Mouse (Mus musculus): ENCODE measurements around the gene Gtpbp3. TPM values are rescaled to one million over a fixed set of nuclear protein-coding genes. Genes with fewer than 3 reads are reported as not detected.

Gtpbp3 gene
- polyA plus RNA-seq, 1 experiment from 2014 or later = 12.5 TPM

GRCm38 (mm10) chr8:71486136-71486529 lies 1.8 kb upstream of the Gtpbp3 start:
- no peaks in the 10 kb centered on the region for H3K27me3 ChIP-seq (ENCODE audit: control insufficient read depth, insufficient read depth, low read depth, low read length)
- H3K4me2 ChIP-seq (ENCODE audit: low read length) = peak overlapping the region; percentile 92
- peak overlapping the region; percentile 66 for H3K27ac ChIP-seq (ENCODE audit: low read length)
- H3K4me1 ChIP-seq (ENCODE audit: control insufficient read depth, insufficient read depth, low read length) = peaks cover 29% of the 10 kb centered on the region
- H3K9ac ChIP-seq (ENCODE audit: low read depth, low read length) = peak overlapping the region; percentile 60
- no peaks in the 10 kb centered on the region for H3K9me3 ChIP-seq (replicated peaks; ENCODE audit: control insufficient read depth, low read length, poor library complexity, severe bottlenecking)
- 18% methylated on average over 7 of the region's 7 CpGs for WGBS
- H3K36me3 ChIP-seq (ENCODE audit: control insufficient read depth, insufficient read depth, low read length) = peaks cover 7% of the 10 kb centered on the region
- peak overlapping the region; percentile 93 for H3K4me3 ChIP-seq (ENCODE audit: low read depth, low read length)
- ATAC-seq = no peak

GRCm38 (mm10) chr8:71488454-71488853 lies 551 bp downstream of the Gtpbp3 start:
- Histone ChIP-seq H3K36me3 (ENCODE audit: control insufficient read depth, insufficient read depth, low read length) (peaks cover 12% of the 10 kb centered on the region), H3K9ac (ENCODE audit: low read depth, low read length) (peak overlapping the region; percentile 76), H3K4me3 (ENCODE audit: low read depth, low read length) (peak overlapping the region; percentile 79), H3K4me1 (ENCODE audit: control insufficient read depth, insufficient read depth, low read length) (peaks cover 27% of the 10 kb centered on the region), H3K4me2 (ENCODE audit: low read length) (peak overlapping the region; percentile 99), H3K9me3 (replicated peaks; ENCODE audit: control insufficient read depth, low read length, poor library complexity, severe bottlenecking) (no peaks in the 10 kb centered on the region), H3K27me3 (ENCODE audit: control insufficient read depth, insufficient read depth, low read depth, low read length) (no peaks in the 10 kb centered on the region), H3K27ac (ENCODE audit: low read length) (no peak overlapping the region)
- 0% methylated on average over 22 of the region's 22 CpGs for WGBS
- peak; percentile 84 for ATAC-seq

- Histone ChIP-seq H3K4me1 (ENCODE audit: control insufficient read depth, insufficient read depth, low read length) (no peaks in the 10 kb centered on the region; the same call in 1 of the 2 replicates), H3K36me3 (ENCODE audit: control insufficient read depth, insufficient read depth, low read length) (peaks cover 12% of the 10 kb centered on the region), H3K9me3 (replicated peaks; ENCODE audit: control insufficient read depth, low read length, poor library complexity, severe bottlenecking) (no peaks in the 10 kb centered on the region), H3K27me3 (ENCODE audit: control insufficient read depth, insufficient read depth, low read depth, low read length) (no peaks in the 10 kb centered on the region), H3K9ac (ENCODE audit: low read depth, low read length) (0 out of 2 replicates have a peak overlapping the region, but pooled peaks have one; percentile 20), H3K4me3 (ENCODE audit: low read depth, low read length) (no peak overlapping the region), H3K4me2 (ENCODE audit: low read length) (no peak overlapping the region), H3K27ac (ENCODE audit: low read length) (no peak overlapping the region)
- peak; percentile 51 for ATAC-seq
- 24% methylated on average over 15 of the region's 16 CpGs for WGBS
Measured at GRCm38 (mm10) chr8:71495039-71495438, 7.1 kb downstream of the Gtpbp3 start.

- no peak overlapping the region for H3K9ac ChIP-seq (ENCODE audit: low read depth, low read length)
- H3K9me3 ChIP-seq (replicated peaks; ENCODE audit: control insufficient read depth, low read length, poor library complexity, severe bottlenecking) = no peaks in the 10 kb centered on the region
- H3K27ac ChIP-seq (ENCODE audit: low read length) = no peak overlapping the region
- ATAC-seq = no peak
- no peak overlapping the region for H3K4me2 ChIP-seq (ENCODE audit: low read length)
- no peaks in the 10 kb centered on the region for H3K27me3 ChIP-seq (ENCODE audit: control insufficient read depth, insufficient read depth, low read depth, low read length)
- 93% methylated on average over 5 of the region's 5 CpGs for WGBS
- no peaks in the 10 kb centered on the region; the same call in 1 of the 2 replicates for H3K4me1 ChIP-seq (ENCODE audit: control insufficient read depth, insufficient read depth, low read length)
- H3K36me3 ChIP-seq (ENCODE audit: control insufficient read depth, insufficient read depth, low read length) = peaks cover 12% of the 10 kb centered on the region
- H3K4me3 ChIP-seq (ENCODE audit: low read depth, low read length) = no peak overlapping the region
Measured at GRCm38 (mm10) chr8:71495811-71496210, 7.9 kb downstream of the Gtpbp3 start.

GRCm38 (mm10) chr8:71496481-71496880 lies 8.6 kb downstream of the Gtpbp3 start:
- Histone ChIP-seq H3K27ac (ENCODE audit: low read length) (no peak overlapping the region), H3K9me3 (replicated peaks; ENCODE audit: control insufficient read depth, low read length, poor library complexity, severe bottlenecking) (no peaks in the 10 kb centered on the region), H3K27me3 (ENCODE audit: control insufficient read depth, insufficient read depth, low read depth, low read length) (no peaks in the 10 kb centered on the region), H3K4me3 (ENCODE audit: low read depth, low read length) (no peak overlapping the region), H3K36me3 (ENCODE audit: control insufficient read depth, insufficient read depth, low read length) (peaks cover 12% of the 10 kb centered on the region), H3K9ac (ENCODE audit: low read depth, low read length) (no peak overlapping the region), H3K4me2 (ENCODE audit: low read length) (no peak overlapping the region), H3K4me1 (ENCODE audit: control insufficient read depth, insufficient read depth, low read length) (no peaks in the 10 kb centered on the region; the same call in 1 of the 2 replicates)
- 53% methylated on average over 11 of the region's 11 CpGs for WGBS
- no peak for ATAC-seq

- H3K4me1 ChIP-seq (ENCODE audit: control insufficient read depth, insufficient read depth, low read length) = no peaks in the 10 kb centered on the region; the same call in 1 of the 2 replicates
- ATAC-seq = no peak
- H3K9me3 ChIP-seq (replicated peaks; ENCODE audit: control insufficient read depth, low read length, poor library complexity, severe bottlenecking) = no peaks in the 10 kb centered on the region
- no peak overlapping the region for H3K4me2 ChIP-seq (ENCODE audit: low read length)
- peaks cover 7% of the 10 kb centered on the region for H3K36me3 ChIP-seq (ENCODE audit: control insufficient read depth, insufficient read depth, low read length)
- no peaks in the 10 kb centered on the region for H3K27me3 ChIP-seq (ENCODE audit: control insufficient read depth, insufficient read depth, low read depth, low read length)
- H3K27ac ChIP-seq (ENCODE audit: low read length) = no peak overlapping the region
- H3K4me3 ChIP-seq (ENCODE audit: low read depth, low read length) = no peak overlapping the region
- no peak overlapping the region for H3K9ac ChIP-seq (ENCODE audit: low read depth, low read length)
- WGBS = 96% methylated on average over 1 of the region's 1 CpGs
Measured at GRCm38 (mm10) chr8:71497077-71497645, 9.3 kb downstream of the Gtpbp3 start.

GRCm38 (mm10) chr8:71497881-71498501 lies 10.1 kb downstream of the Gtpbp3 start:
- Histone ChIP-seq H3K27me3 (ENCODE audit: control insufficient read depth, insufficient read depth, low read depth, low read length) (no peaks in the 10 kb centered on the region), H3K36me3 (ENCODE audit: control insufficient read depth, insufficient read depth, low read length) (no peaks in the 10 kb centered on the region), H3K9me3 (replicated peaks; ENCODE audit: control insufficient read depth, low read length, poor library complexity, severe bottlenecking) (no peaks in the 10 kb centered on the region), H3K27ac (ENCODE audit: low read length) (no peak overlapping the region), H3K9ac (ENCODE audit: low read depth, low read length) (no peak overlapping the region), H3K4me2 (ENCODE audit: low read length) (no peak overlapping the region), H3K4me3 (ENCODE audit: low read depth, low read length) (no peak overlapping the region), H3K4me1 (ENCODE audit: control insufficient read depth, insufficient read depth, low read length) (no peaks in the 10 kb centered on the region; the same call in 1 of the 2 replicates)
- 26% methylated on average over 15 of the region's 15 CpGs for WGBS
- ATAC-seq = no peak

- Histone ChIP-seq H3K4me2 (ENCODE audit: low read length) (no peak overlapping the region), H3K4me1 (ENCODE audit: control insufficient read depth, insufficient read depth, low read length) (no peaks in the 10 kb centered on the region; the same call in 1 of the 2 replicates), H3K9me3 (replicated peaks; ENCODE audit: control insufficient read depth, low read length, poor library complexity, severe bottlenecking) (no peaks in the 10 kb centered on the region), H3K27me3 (ENCODE audit: control insufficient read depth, insufficient read depth, low read depth, low read length) (no peaks in the 10 kb centered on the region), H3K27ac (ENCODE audit: low read length) (no peak overlapping the region), H3K36me3 (ENCODE audit: control insufficient read depth, insufficient read depth, low read length) (no peaks in the 10 kb centered on the region), H3K4me3 (ENCODE audit: low read depth, low read length) (no peak overlapping the region), H3K9ac (ENCODE audit: low read depth, low read length) (no peak overlapping the region)
- ATAC-seq = no peak
- 48% methylated on average over 16 of the region's 16 CpGs for WGBS
Measured at GRCm38 (mm10) chr8:71498816-71499690, 11.2 kb downstream of the Gtpbp3 start.
